Mouse (Mus musculus) stomach, embryonic 14.5 days (tissue): ENCODE measurements around the gene Map6d1. TPM values are rescaled to one million over a fixed set of nuclear protein-coding genes. Genes with fewer than 3 reads are reported as not detected.

ENCODE experiments used
- ATAC-seq: fragments of 200-750 bp; cut with Nextera tagmentation; 2 replicates; pipeline ENCODE4 v1.8.0; 2017; ENCODE audit warnings: low read depth, moderate TSS enrichment; ENCODE audit not compliant: insufficient number of reproducible peaks, insufficient read depth, low FRiP score
- H3K27ac ChIP-seq: fragments of 300-500 bp; sonication (generic); 2 replicates; pipeline ENCODE4 v1.5.1; 2014; ENCODE audit warnings: mild to moderate bottlenecking, low read length, moderate library complexity, mixed read lengths
- H3K27me3 ChIP-seq: fragments of 300-500 bp; sonication (generic); 2 replicates; pipeline ENCODE4 v1.6.1; 2014; ENCODE audit warnings: low read length, control low read depth, mixed read lengths; ENCODE audit not compliant: control insufficient read depth, insufficient read depth
- H3K36me3 ChIP-seq: fragments of 300-500 bp; sonication (generic); 2 replicates; pipeline ENCODE4 v1.6.1; 2014; ENCODE audit warnings: mild to moderate bottlenecking, control low read depth, low read length, moderate library complexity, mixed read lengths; ENCODE audit not compliant: control insufficient read depth, insufficient read depth
- H3K4me1 ChIP-seq: fragments of 300-500 bp; sonication (generic); 2 replicates; pipeline ENCODE4 v1.6.1; 2014; ENCODE audit warnings: low read length, control low read depth, mixed read lengths; ENCODE audit not compliant: control insufficient read depth, insufficient read depth
- H3K4me2 ChIP-seq: fragments of 300-500 bp; sonication (generic); replicated peaks from 2 replicates; pipeline ENCODE4 v1.6.1; 2014; ENCODE audit warnings: low read depth, low read length, control low read depth
- H3K4me3 ChIP-seq: fragments of 300-500 bp; sonication (generic); 2 replicates; pipeline ENCODE4 v1.5.1; 2014; ENCODE audit warnings: low read depth, low read length, control low read depth
- H3K9ac ChIP-seq: fragments of 300-500 bp; sonication (generic); replicated peaks from 2 replicates; pipeline ENCODE4 v1.6.1; 2014; ENCODE audit warnings: low read depth, mild to moderate bottlenecking, control low read depth, low read length, moderate library complexity, mixed read lengths
- H3K9me3 ChIP-seq: fragments of 300-500 bp; sonication (generic); 2 replicates; pipeline ENCODE4 v1.6.1; 2016; ENCODE audit warnings: low read depth, low read length, control low read depth; ENCODE audit not compliant: control insufficient read depth
- WGBS: fragments of 180-500 bp; shearing (Covaris S2); extraction: QIAGEN DNeasy Blood & Tissue Kit; methylation state at CpG from one replicate; pipeline ENCODE4 v1.1.7; 2014; 5-methylcytosine and 5-hydroxymethylcytosine counted together
- polyA plus RNA-seq: library from polyadenylated mRNA; unstranded; fragments of >200 nt; fragmentation: Nextera tagmentation; extraction: Ambion mirVana; gene quantifications from 2 replicates; pipeline ENCODE4 v1.2.1, GENCODE M21; 2014

Gene Map6d1
- polyA plus RNA-seq, 1 experiment from 2014 or later, result 1.3 TPM

DNA sequence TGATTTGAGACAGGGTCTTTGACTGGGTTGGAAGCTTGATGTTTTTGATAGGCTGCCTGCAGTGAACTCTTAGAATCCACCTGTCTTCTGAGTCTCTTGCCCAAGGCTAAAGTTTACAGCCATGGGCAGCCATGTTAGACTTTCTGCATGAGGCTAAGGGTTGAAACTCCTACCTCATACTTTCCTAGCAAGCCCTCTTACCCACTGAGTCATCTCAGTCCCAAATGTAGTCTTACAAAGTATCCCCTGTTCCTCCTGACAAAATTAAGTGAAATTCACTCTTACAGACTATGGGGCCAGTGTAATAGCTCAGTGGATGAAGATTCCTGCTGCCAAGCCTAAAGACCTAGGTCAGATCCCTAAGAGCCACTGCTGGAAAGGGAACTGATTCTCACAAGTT is 5.9 kb upstream of the Map6d1 start:
- Histone ChIP-seq H3K27me3 (no peaks in the 10 kb centered on the region), H3K4me1 (no peaks in the 10 kb centered on the region), H3K36me3 (no peaks in the 10 kb centered on the region), H3K4me2 (no peak overlapping the region), H3K9me3 (no peaks in the 10 kb centered on the region), H3K4me3 (no peak overlapping the region), H3K27ac (no peak overlapping the region), H3K9ac (no peak overlapping the region)
- no peak for ATAC-seq

DNA sequence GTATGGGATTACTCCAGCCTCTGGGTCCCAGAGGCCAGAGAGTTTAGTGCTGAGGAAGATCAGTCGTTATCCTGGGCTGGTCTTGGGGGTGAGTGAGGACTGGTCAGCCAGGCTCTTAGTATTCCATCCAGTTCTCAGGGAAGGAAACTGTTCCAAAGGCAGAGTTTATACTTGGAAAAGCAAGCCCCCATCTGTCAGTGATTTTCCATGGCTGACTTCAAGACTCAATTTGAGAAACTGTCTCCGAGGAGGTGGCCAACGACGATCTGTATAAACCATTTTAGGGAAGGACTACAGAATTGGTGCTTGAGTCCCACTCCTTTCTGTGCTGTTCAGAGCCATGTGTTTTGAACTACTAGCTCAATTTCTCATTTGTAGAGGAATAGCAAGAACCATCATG is 2.5 kb downstream of the Map6d1 start:
- peaks cover under 1% of the 10 kb centered on the region; the same call in 1 of the 2 replicates for H3K36me3 ChIP-seq
- no peaks in the 10 kb centered on the region for H3K9me3 ChIP-seq
- 78% methylated on average over 4 of the region's 4 CpGs for WGBS
- no peak overlapping the region for H3K4me3 ChIP-seq
- no peaks in the 10 kb centered on the region for H3K4me1 ChIP-seq
- no peaks in the 10 kb centered on the region for H3K27me3 ChIP-seq
- ATAC-seq, result no peak
- no peak overlapping the region for H3K4me2 ChIP-seq
- H3K9ac ChIP-seq, result no peak overlapping the region
- H3K27ac ChIP-seq, result no peak overlapping the region

DNA sequence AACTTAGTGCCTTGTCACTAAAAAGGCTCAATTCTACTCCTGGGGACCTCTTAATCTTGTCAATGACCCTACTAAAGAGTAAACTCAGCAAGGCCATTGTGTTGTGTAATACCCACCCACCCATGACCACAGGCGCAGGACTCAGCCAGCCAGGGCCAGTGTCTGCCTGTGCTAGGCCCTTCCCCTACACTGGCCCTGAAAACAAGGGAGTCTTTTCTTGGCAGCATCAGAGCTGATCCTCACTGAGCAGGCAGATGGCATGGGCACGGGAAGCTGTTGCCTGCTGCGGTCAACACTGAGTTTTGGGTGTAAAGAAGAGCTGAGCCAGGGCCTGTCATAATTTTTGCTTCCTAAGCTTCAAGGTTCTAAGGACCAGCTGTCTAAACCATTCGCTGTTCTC is 3.7 kb downstream of the Map6d1 start:
- WGBS, result 70% methylated on average over 4 of the region's 4 CpGs
- H3K9ac ChIP-seq, result no peak overlapping the region
- no peak overlapping the region for H3K4me3 ChIP-seq
- H3K9me3 ChIP-seq, result no peaks in the 10 kb centered on the region
- H3K4me1 ChIP-seq, result no peaks in the 10 kb centered on the region
- no peaks in the 10 kb centered on the region for H3K27me3 ChIP-seq
- no peak overlapping the region for H3K4me2 ChIP-seq
- H3K36me3 ChIP-seq, result peaks cover 4% of the 10 kb centered on the region; the same call in 1 of the 2 replicates
- no peak for ATAC-seq
- H3K27ac ChIP-seq, result no peak overlapping the region

DNA sequence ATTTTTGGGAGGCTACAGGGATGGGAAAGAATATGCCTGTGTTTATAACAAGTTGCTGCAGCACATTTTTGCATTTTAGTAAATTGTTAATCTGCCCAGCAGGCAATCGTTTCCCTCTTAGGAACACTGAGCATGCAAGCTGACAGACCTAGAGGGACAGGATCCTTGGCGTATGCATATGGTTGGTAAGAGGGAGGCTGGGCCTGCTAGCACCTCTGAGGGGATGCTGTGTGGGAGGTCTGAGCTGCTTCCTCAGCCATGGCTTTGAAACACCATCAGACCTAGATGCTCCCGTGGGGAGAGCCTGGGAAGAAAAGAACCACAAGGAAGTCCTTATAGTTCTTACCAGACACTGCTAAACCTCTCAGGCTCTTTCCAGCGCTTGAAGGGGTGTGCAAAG is 6.8 kb downstream of the Map6d1 start:
- Histone ChIP-seq H3K4me2 (no peak overlapping the region), H3K27ac (no peak overlapping the region), H3K4me1 (no peaks in the 10 kb centered on the region), H3K9me3 (no peaks in the 10 kb centered on the region), H3K9ac (no peak overlapping the region), H3K36me3 (peaks cover 25% of the 10 kb centered on the region), H3K27me3 (no peaks in the 10 kb centered on the region), H3K4me3 (no peak overlapping the region)
- ATAC-seq, result no peak
- WGBS, result 55% methylated on average over 4 of the region's 4 CpGs

DNA sequence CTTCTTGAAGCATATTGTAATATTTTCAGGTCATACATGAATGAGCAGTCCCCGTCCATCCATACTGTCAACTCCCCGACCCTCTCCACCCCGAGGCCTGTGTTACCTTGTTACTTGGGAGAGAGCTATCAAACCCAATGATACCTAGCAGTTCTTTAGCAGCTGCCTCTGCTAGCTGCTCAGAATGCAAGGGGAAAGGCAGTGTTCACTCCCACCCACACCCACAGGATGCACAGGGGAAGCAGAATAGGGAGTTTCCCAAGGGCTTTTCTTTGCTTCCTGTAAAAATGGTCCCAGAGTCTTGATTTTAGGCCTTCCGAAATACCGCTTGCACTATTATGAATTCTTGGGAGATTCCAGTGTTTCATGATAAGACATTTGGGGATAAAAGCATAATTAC is 13.0 kb downstream of the Map6d1 start:
- H3K4me3 ChIP-seq, result no peak overlapping the region
- no peaks in the 10 kb centered on the region for H3K9me3 ChIP-seq
- no peak overlapping the region for H3K4me2 ChIP-seq
- no peak overlapping the region for H3K9ac ChIP-seq
- H3K4me1 ChIP-seq, result no peaks in the 10 kb centered on the region
- H3K36me3 ChIP-seq, result peaks cover 58% of the 10 kb centered on the region
- no peaks in the 10 kb centered on the region for H3K27me3 ChIP-seq
- ATAC-seq, result no peak
- no peak overlapping the region for H3K27ac ChIP-seq
- 89% methylated on average over 5 of the region's 5 CpGs for WGBS

DNA sequence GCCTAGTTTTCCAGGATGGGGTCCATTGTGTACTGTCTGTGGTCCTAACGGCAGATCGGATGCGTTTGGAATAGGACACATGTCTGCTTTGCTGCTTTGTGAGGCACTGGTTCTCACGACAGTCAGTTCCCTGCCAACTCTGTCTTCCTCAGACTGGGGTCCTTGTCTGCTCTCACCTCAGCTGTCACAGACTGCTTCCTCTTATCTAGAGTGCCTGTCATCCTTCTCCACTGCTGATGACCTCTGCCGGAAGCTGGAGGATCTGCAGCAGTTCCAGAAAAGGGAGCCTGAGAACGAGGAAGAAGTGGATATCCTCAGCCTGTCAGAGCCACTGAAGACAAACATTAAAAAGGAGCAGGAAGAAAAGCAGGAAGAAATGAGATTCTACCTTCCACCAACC is 13.7 kb downstream of the Map6d1 start:
- Histone ChIP-seq H3K27me3 (no peaks in the 10 kb centered on the region), H3K4me3 (no peak overlapping the region), H3K4me1 (no peaks in the 10 kb centered on the region), H3K27ac (no peak overlapping the region), H3K9me3 (no peaks in the 10 kb centered on the region), H3K36me3 (peaks cover 65% of the 10 kb centered on the region), H3K9ac (no peak overlapping the region), H3K4me2 (no peak overlapping the region)
- ATAC-seq, result no peak
- WGBS, result 71% methylated on average over 6 of the region's 6 CpGs

DNA sequence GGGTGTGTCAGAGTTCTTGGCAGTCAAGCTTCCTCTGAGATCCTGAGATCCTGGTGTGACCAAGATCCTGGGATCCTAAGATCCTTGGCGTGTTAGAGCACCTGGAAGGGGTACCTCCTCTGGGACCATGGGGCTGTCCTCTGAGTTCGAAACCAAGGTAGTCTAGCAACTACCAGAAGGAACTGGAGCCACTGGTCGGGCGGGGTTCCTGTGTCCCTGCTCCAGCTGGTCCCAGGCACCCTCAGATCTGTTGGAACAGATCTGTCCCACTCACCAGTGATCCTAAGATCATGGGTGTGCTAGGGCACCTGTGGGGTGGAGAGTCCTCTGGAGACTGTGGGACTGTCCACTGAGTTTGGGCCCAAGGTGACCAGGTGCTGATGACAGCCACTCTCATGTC is 14.5 kb downstream of the Map6d1 start:
- no peak for ATAC-seq
- peaks cover 73% of the 10 kb centered on the region for H3K36me3 ChIP-seq
- WGBS, result 93% methylated on average over 4 of the region's 4 CpGs

DNA sequence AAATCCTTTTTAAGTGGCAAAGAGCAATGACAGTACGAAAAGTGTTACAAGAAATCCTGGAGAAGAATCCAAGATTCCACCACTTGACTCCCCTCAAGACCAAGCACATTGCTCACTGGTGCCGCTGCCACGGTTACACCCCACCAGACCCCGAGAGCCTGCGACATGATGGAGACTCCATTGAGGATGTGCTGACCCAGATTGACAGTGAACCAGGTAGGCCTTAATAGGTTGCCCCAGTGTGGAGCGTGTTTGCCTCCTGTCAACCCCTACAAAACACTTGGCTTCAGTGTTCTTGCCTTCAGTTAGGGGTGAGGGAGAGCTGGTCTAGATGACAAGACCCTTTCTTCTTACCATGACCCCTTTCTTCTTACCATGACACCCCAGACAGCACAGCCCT is 18.4 kb downstream of the Map6d1 start:
- peaks cover 73% of the 10 kb centered on the region for H3K36me3 ChIP-seq
- no peaks in the 10 kb centered on the region for H3K9me3 ChIP-seq
- no peaks in the 10 kb centered on the region for H3K27me3 ChIP-seq
- 96% methylated on average over 6 of the region's 6 CpGs for WGBS
- H3K9ac ChIP-seq, result no peak overlapping the region
- no peak for ATAC-seq
- no peak overlapping the region for H3K4me2 ChIP-seq
- H3K4me1 ChIP-seq, result no peaks in the 10 kb centered on the region
- H3K27ac ChIP-seq, result no peak overlapping the region
- H3K4me3 ChIP-seq, result no peak overlapping the region

More for the DNA sequence above, 14.5 kb downstream of the Map6d1 start:
- H3K4me1 ChIP-seq, result no peaks in the 10 kb centered on the region
- H3K27me3 ChIP-seq, result no peaks in the 10 kb centered on the region
- H3K4me3 ChIP-seq, result no peak overlapping the region
- H3K9me3 ChIP-seq, result no peaks in the 10 kb centered on the region
- no peak overlapping the region for H3K4me2 ChIP-seq
- no peak overlapping the region for H3K27ac ChIP-seq
- no peak overlapping the region for H3K9ac ChIP-seq

DNA sequence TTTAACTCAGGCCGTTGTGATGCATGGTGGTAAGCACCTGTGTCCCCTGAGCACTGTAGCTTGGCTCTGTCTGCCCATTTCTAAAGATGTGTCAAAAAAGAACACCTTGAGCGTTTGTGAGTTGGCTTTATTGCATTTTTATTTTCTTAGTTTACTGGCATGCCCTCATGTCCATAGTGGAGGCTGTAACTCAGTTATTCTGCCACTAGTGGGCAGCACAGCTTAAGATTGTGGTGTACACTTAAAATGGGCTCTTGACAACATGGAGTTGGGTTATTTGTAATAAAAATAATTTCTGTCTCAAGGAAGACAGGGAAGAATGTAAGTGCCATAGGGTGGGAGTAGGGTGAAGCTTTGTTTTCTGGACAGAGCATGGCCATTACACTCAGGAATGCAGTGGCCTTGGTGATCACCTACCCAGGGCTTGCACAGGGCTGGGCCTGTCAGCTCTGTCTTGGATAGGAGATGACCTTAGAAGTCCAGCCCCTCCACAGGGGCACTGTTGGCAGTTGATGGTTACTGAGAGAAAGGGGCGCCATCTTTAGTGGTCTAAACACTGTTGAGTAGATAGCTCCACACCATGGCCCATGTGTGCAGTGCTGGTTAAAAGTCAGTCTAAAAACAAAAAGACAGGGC is 27.4 kb downstream of the Map6d1 start:
- H3K4me3 ChIP-seq, result no peak overlapping the region
- H3K27ac ChIP-seq, result no peak overlapping the region
- peaks cover 83% of the 10 kb centered on the region for H3K36me3 ChIP-seq
- ATAC-seq, result 0 out of 2 replicates have a peak, but pooled peaks have one; percentile 10
- 83% methylated on average over 3 of the region's 3 CpGs for WGBS
- no peak overlapping the region for H3K9ac ChIP-seq
- no peak overlapping the region for H3K4me2 ChIP-seq
- no peaks in the 10 kb centered on the region for H3K27me3 ChIP-seq
- no peaks in the 10 kb centered on the region for H3K9me3 ChIP-seq
- no peaks in the 10 kb centered on the region for H3K4me1 ChIP-seq
